Mouse (Mus musculus): ENCODE results near the gene St3gal3. TPM values are rescaled to one million over a fixed set of nuclear protein-coding genes. Genes with fewer than 3 reads are reported as not detected.

The St3gal3 gene
- polyA plus RNA-seq, 1 experiment from 2014 or later = 10.8 TPM

DNA sequence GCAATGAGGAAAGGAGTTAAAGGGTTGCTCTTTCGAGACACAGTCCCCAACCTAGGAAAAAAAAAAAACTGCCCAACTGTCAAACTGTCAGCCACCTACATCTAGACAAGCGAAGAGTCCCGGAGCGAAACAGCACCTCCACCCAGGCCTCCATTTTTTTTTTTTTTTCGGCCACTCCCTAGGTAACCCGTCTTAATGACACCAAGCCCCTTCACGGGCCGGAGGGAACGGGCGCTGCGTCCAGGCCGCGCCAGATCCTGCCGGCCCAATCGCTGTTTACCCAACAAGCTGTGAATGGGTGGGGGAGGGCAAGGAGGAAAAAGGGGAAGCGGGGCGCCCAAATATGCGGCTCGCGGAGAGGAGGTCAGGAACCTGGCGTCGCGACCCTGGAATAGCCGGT lies 248.1 kb downstream of the St3gal3 start:
- ATAC-seq (ENCODE audit: insufficient number of reproducible peaks, insufficient read depth, low FRiP score, low TSS enrichment) = no peak
- Histone ChIP-seq H3K36me3 (peaks cover 30% of the 10 kb centered on the region), H3K27me3 (no peaks in the 10 kb centered on the region), H3K9me3 (no peaks in the 10 kb centered on the region), H3K4me1 (peaks cover 34% of the 10 kb centered on the region), H3K9ac (peak overlapping the region; percentile 80), H3K4me3 (peak overlapping the region; percentile 90), H3K27ac (no peak overlapping the region), H3K4me2 (replicated peaks) (peak overlapping the region; percentile 96)
- WGBS = 5% methylated on average over 15 of the region's 24 CpGs

DNA sequence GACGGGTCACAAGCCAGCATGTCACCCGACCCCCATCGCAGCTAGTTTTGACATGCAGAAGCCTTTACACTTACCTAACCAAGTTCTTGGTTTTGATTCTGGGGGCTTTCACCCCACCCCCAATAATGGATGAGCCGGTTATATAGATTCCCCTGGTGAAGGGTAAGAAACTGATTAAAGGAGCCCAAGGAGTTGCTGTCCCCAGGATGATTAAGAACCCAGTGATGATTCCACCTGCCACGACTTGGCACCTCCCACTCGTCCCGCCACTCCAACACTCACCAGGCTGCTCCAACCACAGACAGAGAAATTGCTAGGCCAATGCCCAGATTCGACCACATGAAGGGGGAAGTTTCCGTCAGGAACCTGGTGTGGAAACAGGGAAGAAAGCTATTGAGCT lies 248.7 kb downstream of the St3gal3 start:
- Histone ChIP-seq H3K27ac (no peak overlapping the region), H3K4me1 (peaks cover 29% of the 10 kb centered on the region), H3K36me3 (peaks cover 30% of the 10 kb centered on the region), H3K9me3 (no peaks in the 10 kb centered on the region), H3K4me3 (peak overlapping the region; percentile 90), H3K9ac (peak overlapping the region; percentile 80; the same call in 1 of the 2 replicates), H3K4me2 (replicated peaks) (peak overlapping the region; percentile 96), H3K27me3 (no peaks in the 10 kb centered on the region)
- no peak for ATAC-seq (ENCODE audit: insufficient number of reproducible peaks, insufficient read depth, low FRiP score, low TSS enrichment)
- 81% methylated on average over 9 of the region's 9 CpGs for WGBS

DNA sequence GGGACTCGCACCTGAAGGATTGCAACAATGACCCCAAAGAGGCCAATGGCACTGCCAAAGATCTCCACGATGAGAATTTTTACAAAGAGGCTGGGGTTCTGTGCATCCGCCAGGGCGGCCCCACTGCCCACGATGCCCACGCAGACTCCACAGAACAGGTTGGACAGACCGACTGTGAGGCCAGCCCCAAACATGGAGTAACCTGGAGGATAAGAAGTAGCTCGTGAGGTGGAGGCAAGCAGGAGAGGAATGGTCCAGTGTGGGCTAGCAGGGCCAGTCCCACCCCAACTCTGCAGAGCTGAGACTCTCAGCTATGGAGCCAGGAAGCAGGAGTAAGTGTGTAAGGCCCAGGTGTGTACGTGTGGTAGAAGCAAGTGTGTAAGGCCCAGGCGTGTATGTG lies 249.6 kb downstream of the St3gal3 start:
- no peaks in the 10 kb centered on the region for H3K27me3 ChIP-seq
- no peak overlapping the region for H3K27ac ChIP-seq
- H3K9me3 ChIP-seq = no peaks in the 10 kb centered on the region
- H3K36me3 ChIP-seq = peaks cover 26% of the 10 kb centered on the region
- H3K4me1 ChIP-seq = peaks cover 27% of the 10 kb centered on the region
- no peak overlapping the region for H3K4me3 ChIP-seq
- ATAC-seq (ENCODE audit: insufficient number of reproducible peaks, insufficient read depth, low FRiP score, low TSS enrichment) = no peak
- 95% methylated on average over 10 of the region's 10 CpGs for WGBS
- H3K9ac ChIP-seq = no peak overlapping the region
- H3K4me2 ChIP-seq (replicated peaks) = no peak overlapping the region

DNA sequence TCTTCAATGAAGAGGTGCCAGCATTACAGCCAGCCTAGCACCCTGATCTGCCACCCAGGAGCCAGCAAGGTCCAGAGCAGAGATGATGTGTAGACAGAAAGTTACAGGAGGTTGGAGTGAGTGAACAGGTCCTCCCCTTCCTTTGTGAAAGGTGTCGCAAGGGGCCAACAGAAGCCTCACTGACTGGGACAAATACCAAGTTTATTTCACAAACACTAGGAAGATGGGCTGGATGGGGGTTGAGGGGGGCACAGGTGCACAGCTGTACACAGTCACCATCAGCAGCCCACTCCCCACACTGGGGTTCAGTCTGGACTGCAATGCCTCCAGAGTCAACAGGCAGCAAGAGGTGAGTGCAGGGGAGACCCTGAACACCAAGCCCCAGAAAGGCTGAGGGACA lies 250.6 kb downstream of the St3gal3 start:
- ATAC-seq (ENCODE audit: insufficient number of reproducible peaks, insufficient read depth, low FRiP score, low TSS enrichment) = no peak
- H3K9ac ChIP-seq = no peak overlapping the region
- peak overlapping the region; percentile 81; the same call in 1 of the 2 replicates for H3K4me3 ChIP-seq
- H3K36me3 ChIP-seq = peaks cover 24% of the 10 kb centered on the region
- peaks cover 27% of the 10 kb centered on the region for H3K4me1 ChIP-seq
- no peaks in the 10 kb centered on the region for H3K9me3 ChIP-seq
- H3K27ac ChIP-seq = no peak overlapping the region
- peak overlapping the region; percentile 76 for H3K4me2 ChIP-seq (replicated peaks)
- no peaks in the 10 kb centered on the region for H3K27me3 ChIP-seq
- 90% methylated on average over 1 of the region's 1 CpGs for WGBS

DNA sequence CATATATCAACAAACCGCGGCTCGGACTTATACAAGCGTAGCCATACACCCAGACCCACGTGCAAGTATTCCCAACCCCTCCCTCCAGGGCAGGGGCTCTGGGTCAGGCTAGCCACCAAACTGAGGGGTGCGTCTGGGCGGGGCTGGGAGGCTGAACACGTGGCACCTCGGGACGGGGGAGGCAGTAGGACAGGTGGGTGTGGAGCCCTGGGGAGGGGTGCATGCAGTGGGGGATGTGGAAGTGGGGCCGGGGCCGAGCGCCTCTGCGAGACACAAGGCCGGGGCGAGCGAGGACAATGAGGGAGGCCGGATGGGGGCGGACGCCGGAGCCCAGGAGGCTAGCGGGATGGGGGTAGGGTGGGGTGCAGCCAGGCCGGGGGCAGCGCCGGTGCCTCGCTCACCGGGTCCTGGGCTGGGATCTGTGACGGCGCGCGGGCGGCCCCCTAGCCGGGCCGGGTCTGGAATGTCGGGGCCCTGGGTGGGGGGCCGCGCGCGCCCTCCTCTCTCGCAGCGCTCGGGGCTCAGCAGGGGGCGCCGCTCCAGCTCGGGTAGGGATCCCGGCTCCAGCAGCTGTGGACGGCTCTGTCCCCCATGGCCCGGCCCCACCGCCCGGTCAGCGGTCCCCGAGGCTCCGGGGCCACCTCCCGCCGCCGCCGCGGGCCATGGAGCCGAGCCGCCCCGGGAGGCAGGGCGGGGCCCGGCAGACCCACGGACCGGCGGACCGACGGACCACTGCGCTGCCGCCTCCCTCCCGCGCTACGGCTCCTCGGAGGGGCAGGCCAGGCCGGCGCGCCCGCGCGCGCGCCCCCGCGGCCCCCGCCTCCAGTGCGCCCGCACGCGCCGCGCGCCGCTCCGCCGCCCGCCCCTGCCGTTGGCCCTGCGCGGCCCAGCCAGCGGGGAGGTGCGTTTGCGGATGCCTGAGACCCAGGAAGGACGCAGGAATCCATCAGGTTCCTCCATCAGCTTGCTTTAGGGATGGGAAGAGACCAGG lies 251.7 kb downstream of the St3gal3 start, which contains the start of gene B4galt2:
Gene B4galt2 (minus strand): TSS at position 787 of the 991 bp plus-strand sequence.
- peaks cover 29% of the 10 kb centered on the region for H3K36me3 ChIP-seq
- under 1% methylated on average over 85 of the region's 103 CpGs for WGBS
- H3K27me3 ChIP-seq = no peaks in the 10 kb centered on the region
- peak; percentile 44 for ATAC-seq (ENCODE audit: insufficient number of reproducible peaks, insufficient read depth, low FRiP score, low TSS enrichment)
- no peaks in the 10 kb centered on the region for H3K9me3 ChIP-seq
- H3K4me2 ChIP-seq (replicated peaks) = peak within 1 kb of the TSS; percentile 76
- H3K9ac ChIP-seq = peak within 1 kb of the TSS; percentile 88
- H3K4me3 ChIP-seq = peak within 1 kb of the TSS; percentile 81
- peaks cover 27% of the 10 kb centered on the region for H3K4me1 ChIP-seq
- peak within 1 kb of the TSS; percentile 81 for H3K27ac ChIP-seq

Other genes starting within 250 kb of the St3gal3 start
- gene Atp6v0b, start 247.6 kb downstream of the St3gal3 start, polyA plus RNA-seq (2016; fragmentation: Nextera tagmentation; extraction: Ambion mirVana) = 181 and 194 TPM in 2 replicates
- 21.0 and 21.7 TPM in 2 replicates for gene Dph2, start 242.9 kb downstream of the St3gal3 start, polyA plus RNA-seq (2016; fragmentation: Nextera tagmentation; extraction: Ambion mirVana)
- gene Ipo13, start 219.9 kb downstream of the St3gal3 start, polyA plus RNA-seq (2016; fragmentation: Nextera tagmentation; extraction: Ambion mirVana) = 50.3 and 52.6 TPM in 2 replicates
- 2.4 and 3.4 TPM in 2 replicates for gene Artn, start 205.2 kb downstream of the St3gal3 start, polyA plus RNA-seq (2016; fragmentation: Nextera tagmentation; extraction: Ambion mirVana)
- 56.5 and 58.3 TPM in 2 replicates for gene Kdm4a, start 45.1 kb upstream of the St3gal3 start, polyA plus RNA-seq (2016; fragmentation: Nextera tagmentation; extraction: Ambion mirVana)
- 90.7 and 98.6 TPM in 2 replicates for gene Ptprf, start 156.5 kb upstream of the St3gal3 start, polyA plus RNA-seq (2016; fragmentation: Nextera tagmentation; extraction: Ambion mirVana)

Measured in embryonic facial prominence, embryonic 12.5 days (tissue).